Mouse (Mus musculus): Measurements from ENCODE around the gene Klhl3.

DNA sequence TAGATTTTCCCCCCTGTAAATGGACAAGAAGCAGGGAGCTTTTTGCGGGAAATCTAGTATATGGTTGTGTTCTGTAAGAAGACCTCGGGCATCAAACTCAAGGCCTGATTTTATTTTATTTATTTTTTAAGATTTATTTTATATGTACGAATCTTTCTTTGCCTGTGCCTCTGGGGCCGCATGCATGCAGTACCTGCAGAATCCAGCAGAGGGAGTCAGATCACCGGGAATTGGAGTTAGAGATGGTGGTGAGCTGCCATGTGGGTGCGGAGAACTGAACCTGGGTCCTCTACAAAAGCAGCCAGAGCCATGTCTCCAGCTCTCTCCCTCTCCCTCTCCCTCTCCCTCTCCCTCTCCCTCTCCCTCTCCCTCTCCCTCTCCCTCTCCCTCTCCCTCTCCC is 135.7 kb downstream of the Klhl3 start:
- TF ChIP-seq CTCF (IDR thresholded peaks at IDR 0.05; ENCODE audit: low read depth, low read length), result no peak
- no peak for TF ChIP-seq POLR2A (IDR thresholded peaks at IDR 0.05; ENCODE audit: extremely low read depth, insufficient read depth, low read length)
